Mouse (Mus musculus): ENCODE data around the gene Slc7a11.

DNA sequence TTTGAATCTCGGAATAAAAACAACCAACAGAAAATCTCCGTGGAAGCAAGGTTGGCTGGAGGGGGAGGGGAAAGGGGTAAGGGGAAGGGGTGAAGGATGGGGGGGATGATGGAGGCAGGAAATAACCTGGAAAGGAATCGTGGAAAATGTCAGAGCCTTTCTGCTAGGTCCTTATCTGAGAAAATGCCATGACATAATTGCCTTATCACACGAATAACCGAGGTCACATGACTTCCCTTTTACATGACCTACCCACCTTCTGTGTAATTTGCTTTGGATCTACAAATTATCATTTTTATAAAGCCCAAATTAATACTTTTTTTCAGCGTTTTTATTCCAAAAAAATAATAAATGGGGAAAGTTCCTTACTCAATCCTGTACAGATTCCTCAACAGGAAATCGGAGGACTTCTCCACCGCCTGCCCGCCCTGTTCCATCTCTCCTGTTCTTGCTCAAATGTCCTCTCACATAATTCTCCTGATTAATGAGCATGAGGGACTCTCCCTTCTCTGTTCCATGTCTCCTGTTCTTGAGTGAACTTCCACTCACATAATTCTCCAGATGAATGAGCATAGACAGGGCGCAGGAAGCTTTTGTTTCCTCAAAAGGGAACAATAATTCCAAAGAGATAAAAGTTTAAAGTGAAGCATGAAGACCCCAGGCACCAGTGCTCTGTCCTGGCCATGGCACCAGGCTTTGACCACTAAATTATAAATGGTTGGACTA is 1.8 kb upstream of the Slc7a11 start:
- TF ChIP-seq CTCF (IDR thresholded peaks at IDR 0.05; ENCODE audit: low read depth) (no peak), EP300 (optimal IDR thresholded peaks at IDR 0.05) (no peak)
